Mouse (Mus musculus) cortical plate, adult 2 months (tissue): ENCODE data around the gene Timmdc1. TPM values are rescaled to one million over a fixed set of nuclear protein-coding genes. Genes with fewer than 3 reads are reported as not detected.

Source experiments
- H3K27ac ChIP-seq: fragments of 200-500 bp; 2 replicates; pipeline ENCODE4 v1.5.1; 2012; ENCODE audit warnings: low read length, control low read depth, inconsistent platforms; ENCODE audit not compliant: insufficient read depth
- H3K4me1 ChIP-seq: fragments of 200-500 bp; 2 replicates; pipeline ENCODE4 v1.6.1; 2011; ENCODE audit warnings: low read length; ENCODE audit not compliant: control insufficient read depth, insufficient read depth
- H3K4me3 ChIP-seq: fragments of 200-500 bp; 2 replicates; pipeline ENCODE4 v1.5.1; 2011; ENCODE audit warnings: mild to moderate bottlenecking, low read length, control low read depth; ENCODE audit not compliant: insufficient read depth
- CTCF ChIP-seq: fragments of 200-500 bp; IDR thresholded peaks from 2 replicates; pipeline ENCODE4 v1.5.1; 2011; ENCODE audit warnings: mild to moderate bottlenecking, control low read depth, low read length; ENCODE audit not compliant: insufficient read depth; ENCODE audit errors: extremely low read depth
- POLR2A ChIP-seq: fragments of 200-500 bp; IDR thresholded peaks from 2 replicates; pipeline ENCODE4 v1.6.1; 2011; ENCODE audit warnings: mild to moderate bottlenecking, low read length, control low read depth; ENCODE audit not compliant: insufficient read depth; ENCODE audit errors: extremely low read depth
- polyA plus RNA-seq: library from polyadenylated mRNA; depleted of rRNA; stranded (reverse); fragments of >200 nt; gene quantifications from 2 replicates; pipeline ENCODE4 v1.2.3, GENCODE M21; 2012

The Timmdc1 gene
- polyA plus RNA-seq, 1 experiment = 16.2 TPM

- no peaks in the 10 kb centered on the region for H3K4me1 ChIP-seq
- TF ChIP-seq CTCF = no peak
- no peak for TF ChIP-seq POLR2A
- no peak overlapping the region for H3K4me3 ChIP-seq
- no peak overlapping the region for H3K27ac ChIP-seq
These were observed 47.7 kb downstream of the Timmdc1 start for GRCm38 (mm10) chr16:38474677-38475286.

GRCm38 (mm10) chr16:38473661-38474060, 48.8 kb downstream of the Timmdc1 start:
- no peak for TF ChIP-seq POLR2A
- no peak for TF ChIP-seq CTCF
- Histone ChIP-seq H3K27ac (no peak overlapping the region), H3K4me3 (no peak overlapping the region), H3K4me1 (no peaks in the 10 kb centered on the region)

- no peak for TF ChIP-seq POLR2A
- Histone ChIP-seq H3K4me1 (no peaks in the 10 kb centered on the region), H3K4me3 (no peak overlapping the region), H3K27ac (no peak overlapping the region)
These were observed 50.0 kb downstream of the Timmdc1 start for GRCm38 (mm10) chr16:38472507-38472873.

- H3K4me3 ChIP-seq = no peak overlapping the region
- H3K4me1 ChIP-seq = no peaks in the 10 kb centered on the region
- no peak overlapping the region for H3K27ac ChIP-seq
- TF ChIP-seq CTCF = no peak
- TF ChIP-seq POLR2A = no peak
These were observed 50.6 kb downstream of the Timmdc1 start for GRCm38 (mm10) chr16:38471697-38472506.

GRCm38 (mm10) chr16:38469437-38469836, 53.0 kb downstream of the Timmdc1 start:
- no peak for TF ChIP-seq CTCF
- TF ChIP-seq POLR2A = no peak
- no peak overlapping the region for H3K4me3 ChIP-seq
- no peaks in the 10 kb centered on the region for H3K4me1 ChIP-seq
- H3K27ac ChIP-seq = no peak overlapping the region

GRCm38 (mm10) chr16:38468706-38469018, 53.8 kb downstream of the Timmdc1 start:
- Histone ChIP-seq H3K4me3 (no peak overlapping the region), H3K4me1 (no peaks in the 10 kb centered on the region), H3K27ac (no peak overlapping the region)
- TF ChIP-seq CTCF (no peak), POLR2A (no peak)

GRCm38 (mm10) chr16:38467917-38468705, 54.4 kb downstream of the Timmdc1 start:
- Histone ChIP-seq H3K4me1 (no peaks in the 10 kb centered on the region), H3K4me3 (no peak overlapping the region)
- no peak for TF ChIP-seq POLR2A
- TF ChIP-seq CTCF = no peak

GRCm38 (mm10) chr16:38467091-38467916, 55.2 kb downstream of the Timmdc1 start:
- Histone ChIP-seq H3K4me3 (no peak overlapping the region), H3K27ac (no peak overlapping the region), H3K4me1 (no peaks in the 10 kb centered on the region)
- TF ChIP-seq CTCF (no peak), POLR2A (no peak)

More at GRCm38 (mm10) chr16:38467917-38468705, 54.4 kb downstream of the Timmdc1 start:
- H3K27ac ChIP-seq = no peak overlapping the region

- Histone ChIP-seq H3K27ac (no peak overlapping the region), H3K4me1 (no peaks in the 10 kb centered on the region), H3K4me3 (no peak overlapping the region)
- TF ChIP-seq POLR2A = no peak
- no peak for TF ChIP-seq CTCF
These were observed 56.4 kb downstream of the Timmdc1 start for GRCm38 (mm10) chr16:38466089-38466488.
